Mouse (Mus musculus) kidney, adult 11 months (tissue): ENCODE data around the gene Snapc4.

ENCODE experiments used
- DNase-seq: peaks from one replicate; pipeline ENCODE4 v3.0.0; 2022

The Snapc4 gene

GRCm38 (mm10) chr2:26312812-26313211 is 67.6 kb downstream of the Snapc4 start:
- DNase-seq: no peak
